Mouse (Mus musculus): ENCODE results near the gene Hist1h2ah. TPM values are rescaled to one million over a fixed set of nuclear protein-coding genes. Genes with fewer than 3 reads are reported as not detected.
A peak's percentile ranks its signal among the peaks of the same experiment; 100 is the strongest.

Gene Hist1h2ah
- polyA plus RNA-seq, 1 experiment from 2014 or later = 50.4 TPM

DNA sequence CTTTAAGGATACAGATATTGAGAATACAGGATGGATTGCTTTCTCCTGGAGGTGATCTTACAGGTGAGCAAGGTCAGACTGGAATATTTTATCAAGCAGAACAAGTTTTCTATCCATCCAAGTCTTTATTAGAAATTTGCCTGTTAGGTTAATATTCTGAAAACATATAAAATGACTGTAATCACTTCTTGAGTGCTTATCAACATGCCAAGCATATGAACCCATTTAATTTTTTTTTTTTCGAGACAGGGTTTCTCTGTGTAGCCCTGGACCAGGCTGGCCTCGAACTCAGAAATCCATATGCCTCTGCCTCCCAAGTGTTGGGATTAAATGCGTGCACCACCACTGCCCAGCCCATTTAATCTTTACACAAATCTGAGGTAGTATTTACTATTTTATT, 1.6 kb upstream of the Hist1h2ah start:
- Histone ChIP-seq H3K9ac (replicated peaks) (peak overlapping the region; percentile 65), H3K4me3 (replicated peaks) (peak overlapping the region; percentile 41), H3K27me3 (no peaks in the 10 kb centered on the region), H3K27ac (peak overlapping the region; percentile 93), H3K4me2 (peak overlapping the region; percentile 69), H3K36me3 (no peaks in the 10 kb centered on the region), H3K9me3 (no peaks in the 10 kb centered on the region), H3K4me1 (replicated peaks) (peaks cover 32% of the 10 kb centered on the region)
- 71% methylated on average over 3 of the region's 3 CpGs for WGBS
- no peak for ATAC-seq (ENCODE audit: insufficient number of reproducible peaks, insufficient read depth, low FRiP score, low TSS enrichment, low read depth)

DNA sequence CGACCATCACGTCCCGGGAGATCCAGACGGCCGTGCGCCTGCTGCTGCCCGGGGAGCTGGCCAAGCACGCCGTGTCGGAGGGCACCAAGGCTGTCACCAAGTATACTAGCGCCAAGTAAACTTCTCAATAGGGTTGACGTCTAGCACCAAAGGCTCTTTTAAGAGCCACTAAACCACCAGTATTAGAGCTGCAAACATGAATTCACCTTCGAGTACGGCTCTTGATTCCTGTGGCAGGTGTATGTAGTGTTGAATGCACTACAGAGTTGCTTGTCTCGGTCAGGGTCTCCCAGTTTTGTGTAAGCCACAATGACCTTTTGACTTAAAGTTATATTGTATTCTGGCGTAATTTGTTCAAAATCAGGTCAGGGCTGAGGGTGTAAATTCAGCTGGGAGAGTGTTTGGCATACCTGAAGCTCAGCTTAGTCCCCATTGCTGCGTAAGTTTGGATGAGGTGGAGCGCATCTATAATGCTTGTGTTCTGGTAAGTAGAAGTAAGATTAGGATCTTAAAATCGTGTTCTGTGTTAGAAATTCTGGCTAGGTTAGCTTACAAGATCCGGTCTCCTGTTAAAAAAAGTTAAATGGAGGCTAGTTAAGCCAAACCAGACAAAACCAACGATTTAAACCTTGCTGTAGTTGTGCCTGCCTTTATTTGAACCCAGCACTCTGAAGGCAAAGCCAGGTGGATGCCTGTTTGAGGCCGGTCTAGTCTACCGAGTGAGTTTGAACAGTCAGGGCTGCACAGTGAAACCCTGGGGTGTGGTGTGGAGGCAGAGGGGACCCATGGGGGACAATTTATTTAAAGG, 985 bp upstream of the Hist1h2ah start:
- H3K27me3 ChIP-seq = no peaks in the 10 kb centered on the region
- H3K4me3 ChIP-seq (replicated peaks) = peak overlapping the region; percentile 41
- ATAC-seq (ENCODE audit: insufficient number of reproducible peaks, insufficient read depth, low FRiP score, low TSS enrichment, low read depth) = no peak
- H3K36me3 ChIP-seq = no peaks in the 10 kb centered on the region
- H3K4me1 ChIP-seq (replicated peaks) = peaks cover 31% of the 10 kb centered on the region
- WGBS = 3% methylated on average over 22 of the region's 23 CpGs
- no peaks in the 10 kb centered on the region for H3K9me3 ChIP-seq
- peak overlapping the region; percentile 69 for H3K4me2 ChIP-seq
- H3K9ac ChIP-seq (replicated peaks) = peak overlapping the region; percentile 65
- peak overlapping the region; percentile 93 for H3K27ac ChIP-seq

DNA sequence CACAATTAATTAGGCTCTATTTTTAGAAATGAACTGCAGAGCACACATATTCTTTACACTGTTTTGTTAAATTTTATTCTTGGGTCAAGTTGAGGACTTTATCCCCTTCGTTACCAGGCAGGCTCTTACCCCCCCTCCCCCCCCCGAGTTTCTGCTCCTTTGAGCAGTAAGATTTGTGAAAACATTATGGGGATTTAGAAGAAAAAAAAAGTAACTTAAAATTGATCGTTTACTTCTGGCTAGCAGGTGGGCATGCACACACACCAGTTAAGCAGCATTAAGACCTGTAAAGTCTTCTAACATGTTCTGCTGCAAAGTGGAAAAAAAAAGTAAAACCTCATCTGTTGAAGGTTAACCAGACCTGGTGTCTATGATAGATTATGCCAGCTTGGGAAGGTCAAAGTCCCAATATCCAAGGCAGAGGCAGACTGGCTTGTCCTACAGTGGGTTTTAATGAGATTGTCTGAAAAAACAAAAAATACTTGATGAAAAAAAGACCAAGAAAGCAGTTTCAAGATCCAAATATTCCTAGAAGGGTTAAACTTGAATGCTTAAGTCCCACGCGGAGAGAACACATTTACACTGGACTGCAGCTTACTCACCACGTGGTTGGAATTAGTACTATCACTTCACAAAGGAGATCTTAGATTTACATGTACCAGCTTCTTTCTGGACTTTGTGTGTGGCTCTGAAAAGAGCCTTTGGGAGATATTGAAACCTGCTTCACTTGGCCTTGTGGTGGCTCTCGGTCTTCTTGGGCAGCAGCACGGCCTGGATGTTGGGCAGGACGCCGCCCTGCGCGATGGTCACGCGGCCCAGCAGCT, 713 bp downstream of the Hist1h2ah start:
- ATAC-seq (ENCODE audit: insufficient number of reproducible peaks, insufficient read depth, low FRiP score, low TSS enrichment, low read depth) = peak; percentile 1; the same call in 1 of the 2 replicates
- Histone ChIP-seq H3K36me3 (no peaks in the 10 kb centered on the region), H3K4me1 (replicated peaks) (peaks cover 20% of the 10 kb centered on the region), H3K27me3 (no peaks in the 10 kb centered on the region), H3K4me3 (replicated peaks) (peak overlapping the region; percentile 45), H3K9ac (replicated peaks) (peak overlapping the region; percentile 75), H3K4me2 (peak overlapping the region; percentile 69), H3K27ac (peak overlapping the region; percentile 94), H3K9me3 (no peaks in the 10 kb centered on the region)
- under 1% methylated on average over 14 of the region's 14 CpGs for WGBS

DNA sequence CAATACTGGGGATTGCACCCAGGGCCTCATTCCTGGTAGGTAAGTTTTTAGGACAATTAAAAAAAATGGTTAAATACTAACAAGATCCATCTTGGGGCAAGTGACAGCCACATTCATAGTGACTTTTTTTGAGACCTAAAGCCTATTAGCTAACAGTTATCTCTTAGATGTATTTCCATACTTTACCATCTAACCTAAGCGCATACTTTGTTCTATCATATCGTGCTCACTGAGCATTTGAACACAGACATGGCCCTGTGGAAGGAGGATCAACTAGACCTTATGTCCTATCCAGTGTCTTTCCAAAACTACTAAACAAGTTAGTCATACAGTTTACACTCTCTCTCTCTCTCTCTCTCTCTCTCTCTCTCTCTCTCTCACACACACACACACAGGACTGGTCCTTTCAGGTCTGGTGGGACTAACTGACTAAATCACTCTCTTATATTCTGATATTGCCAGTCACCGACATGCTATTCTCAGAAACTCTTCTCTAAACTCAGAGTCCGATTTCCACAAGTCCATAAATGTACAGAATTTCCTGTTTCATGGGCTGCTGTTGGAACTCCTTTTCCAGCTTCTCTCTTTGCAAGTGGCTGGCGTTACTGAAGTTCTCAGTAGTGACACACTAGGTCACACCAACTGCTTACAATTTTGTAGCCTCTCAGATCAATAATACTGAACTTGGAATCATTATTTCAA, 1.5 kb downstream of the Hist1h2ah start:
- peak overlapping the region; percentile 69 for H3K4me2 ChIP-seq
- peaks cover 20% of the 10 kb centered on the region for H3K4me1 ChIP-seq (replicated peaks)
- H3K9ac ChIP-seq (replicated peaks) = peak overlapping the region; percentile 75
- peak overlapping the region; percentile 45 for H3K4me3 ChIP-seq (replicated peaks)
- 54% methylated on average over 5 of the region's 5 CpGs for WGBS
- H3K9me3 ChIP-seq = no peaks in the 10 kb centered on the region
- ATAC-seq (ENCODE audit: insufficient number of reproducible peaks, insufficient read depth, low FRiP score, low TSS enrichment, low read depth) = no peak
- H3K27me3 ChIP-seq = no peaks in the 10 kb centered on the region
- no peaks in the 10 kb centered on the region for H3K36me3 ChIP-seq
- peak overlapping the region; percentile 94; the same call in 1 of the 2 replicates for H3K27ac ChIP-seq

DNA sequence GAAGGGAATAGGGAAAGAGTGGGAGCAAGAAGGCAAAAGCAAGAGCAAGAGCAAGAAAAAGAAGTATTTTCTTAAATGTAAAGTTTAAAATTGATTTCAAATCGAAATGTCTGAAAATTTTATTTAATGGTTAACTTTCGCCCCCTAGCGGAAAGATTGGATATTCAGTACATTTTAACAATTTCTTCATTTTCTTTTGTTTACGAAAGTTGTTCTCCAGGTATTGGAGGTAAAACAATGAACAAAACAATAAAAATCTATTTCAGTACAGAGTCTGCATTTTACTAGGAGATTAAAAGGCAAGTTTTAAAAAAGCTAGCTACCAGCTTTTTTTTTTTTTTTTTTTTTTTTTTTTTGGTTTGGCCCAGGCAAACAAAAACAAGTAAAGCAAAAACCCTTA, 4.9 kb downstream of the Hist1h2ah start:
- 13% methylated on average over 4 of the region's 4 CpGs for whole genome bisulfite sequencing
- Histone ChIP-seq H3K36me3 (no peaks in the 10 kb centered on the region), H3K4me2 (no peak overlapping the region; the same call in 1 of the 2 replicates), H3K4me3 (replicated peaks) (no peak overlapping the region), H3K4me1 (replicated peaks) (peaks cover 13% of the 10 kb centered on the region), H3K9ac (replicated peaks) (no peak overlapping the region), H3K27ac (no peak overlapping the region), H3K27me3 (no peaks in the 10 kb centered on the region), H3K9me3 (no peaks in the 10 kb centered on the region)
- no peak for ATAC-seq (ENCODE audit: insufficient number of reproducible peaks, insufficient read depth, low FRiP score, low TSS enrichment, low read depth)

DNA sequence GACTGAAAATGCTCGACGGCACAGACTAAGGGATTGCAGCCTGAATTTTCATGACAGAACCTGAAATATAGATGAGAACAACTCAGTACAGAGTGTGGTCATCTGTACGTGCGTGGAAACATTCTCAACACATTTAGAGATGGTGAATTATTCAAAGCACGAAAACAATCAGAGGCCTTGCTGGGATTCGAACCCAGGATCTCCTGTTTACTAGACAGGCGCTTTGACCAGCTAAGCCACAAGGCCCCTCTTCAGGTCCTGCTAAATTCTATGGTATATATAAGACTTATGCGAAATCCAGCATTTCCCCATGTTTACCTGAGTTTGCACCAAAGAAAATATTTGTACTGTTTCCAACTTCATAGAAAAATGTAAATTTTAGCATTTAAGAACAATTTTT, 5.4 kb downstream of the Hist1h2ah start:
- H3K4me2 ChIP-seq = 0 out of 2 replicates have a peak overlapping the region, but pooled peaks have one; percentile 60
- no peaks in the 10 kb centered on the region for H3K27me3 ChIP-seq
- H3K4me3 ChIP-seq (replicated peaks) = no peak overlapping the region
- peaks cover 12% of the 10 kb centered on the region for H3K4me1 ChIP-seq (replicated peaks)
- no peak for ATAC-seq (ENCODE audit: insufficient number of reproducible peaks, insufficient read depth, low FRiP score, low TSS enrichment, low read depth)
- no peak overlapping the region for H3K27ac ChIP-seq
- no peaks in the 10 kb centered on the region for H3K9me3 ChIP-seq
- 37% methylated on average over 8 of the region's 8 CpGs for WGBS
- H3K36me3 ChIP-seq = no peaks in the 10 kb centered on the region
- no peak overlapping the region for H3K9ac ChIP-seq (replicated peaks)

DNA sequence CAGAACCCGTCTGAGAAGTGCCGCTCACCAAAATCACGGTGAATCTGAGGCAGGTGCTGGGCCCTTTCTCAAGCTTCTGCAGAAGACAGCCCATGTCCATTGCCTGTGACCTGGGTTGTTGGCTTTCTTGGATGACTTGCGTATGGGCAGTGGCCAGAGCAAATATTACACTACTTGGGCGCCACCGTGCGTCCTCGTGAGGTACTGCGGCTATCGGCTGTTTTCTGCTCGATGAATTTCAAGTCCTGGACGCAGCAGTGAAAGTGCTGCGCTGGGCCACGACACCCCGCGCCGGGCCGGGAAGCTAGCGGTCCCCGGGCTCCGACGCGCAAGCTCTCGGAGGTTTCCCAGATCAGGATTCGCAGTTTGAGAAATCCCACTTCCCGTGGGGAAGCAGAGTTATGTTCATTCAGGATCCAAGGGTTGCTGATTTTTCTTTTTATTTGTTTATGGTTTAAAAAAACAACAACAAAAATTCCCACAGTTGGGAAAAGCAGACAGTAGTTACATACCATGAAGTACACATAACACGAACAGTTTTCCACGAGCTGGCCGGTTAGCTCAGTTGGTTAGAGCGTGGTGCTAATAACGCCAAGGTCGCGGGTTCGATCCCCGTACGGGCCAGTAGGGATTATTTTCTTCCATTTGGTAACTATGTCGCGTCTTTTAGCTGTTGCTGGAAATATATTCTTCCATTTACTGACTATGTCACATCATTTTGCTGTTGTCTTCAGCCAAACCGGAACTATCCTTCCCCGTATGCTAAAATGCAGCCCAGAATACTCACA, 6.5 kb downstream of the Hist1h2ah start:
- under 1% methylated on average over 40 of the region's 40 CpGs for WGBS
- peaks cover 2% of the 10 kb centered on the region; the same call in 1 of the 2 replicates for H3K4me1 ChIP-seq (replicated peaks)
- H3K27me3 ChIP-seq = no peaks in the 10 kb centered on the region
- peak overlapping the region; percentile 47 for H3K4me3 ChIP-seq (replicated peaks)
- H3K4me2 ChIP-seq = peak overlapping the region; percentile 60
- peak overlapping the region; percentile 86 for H3K27ac ChIP-seq
- peak; percentile 71 for ATAC-seq (ENCODE audit: insufficient number of reproducible peaks, insufficient read depth, low FRiP score, low TSS enrichment, low read depth)
- peak overlapping the region; percentile 63 for H3K9ac ChIP-seq (replicated peaks)
- H3K36me3 ChIP-seq = no peaks in the 10 kb centered on the region
- no peaks in the 10 kb centered on the region for H3K9me3 ChIP-seq

DNA sequence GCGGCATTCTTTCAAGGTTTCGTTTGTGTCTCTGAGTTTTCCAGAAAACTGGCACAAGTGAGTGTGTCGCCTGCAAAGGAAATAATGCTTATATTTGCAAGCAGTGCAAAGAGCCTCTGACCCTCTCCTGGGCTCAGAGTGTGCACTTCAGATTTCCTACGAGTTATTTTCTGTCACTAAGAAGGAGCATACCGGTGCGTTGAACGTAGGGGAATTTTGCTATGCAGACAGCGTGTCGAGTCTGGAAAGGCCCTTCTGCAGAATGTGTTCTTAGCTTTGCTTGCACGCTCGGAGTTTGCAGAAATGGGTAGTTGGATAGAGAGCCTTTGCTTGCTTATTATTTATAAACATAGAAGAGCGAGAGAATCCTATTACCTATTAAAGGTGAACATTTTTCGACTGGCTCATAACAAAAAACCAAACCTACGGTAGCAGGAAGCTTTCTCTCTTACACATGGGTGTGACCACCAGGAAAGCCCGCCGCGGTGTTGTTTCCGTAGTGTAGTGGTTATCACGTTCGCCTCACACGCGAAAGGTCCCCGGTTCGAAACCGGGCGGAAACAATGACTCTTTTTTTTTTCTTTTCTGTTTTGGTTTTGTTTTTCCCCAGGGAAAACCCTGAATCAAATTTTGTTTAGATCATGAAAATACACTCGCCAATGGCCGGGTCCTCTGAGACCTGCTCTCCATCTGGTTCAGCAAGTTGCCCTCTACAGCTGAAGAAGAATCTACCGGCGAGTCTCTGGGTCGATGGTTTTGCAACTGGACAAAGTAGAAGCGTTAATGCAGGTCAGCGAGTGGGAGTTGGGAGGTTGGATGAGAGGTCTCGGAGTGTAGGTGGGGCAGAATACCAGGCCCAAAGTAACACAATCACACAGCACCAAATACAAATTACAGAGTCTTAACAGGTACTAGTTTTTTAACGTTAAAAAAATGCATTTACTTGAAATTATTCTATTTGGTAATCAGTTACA, 9.0 kb downstream of the Hist1h2ah start:
- H3K9me3 ChIP-seq = no peaks in the 10 kb centered on the region
- no peaks in the 10 kb centered on the region for H3K4me1 ChIP-seq (replicated peaks)
- H3K4me3 ChIP-seq (replicated peaks) = peak overlapping the region; percentile 48
- peak overlapping the region; percentile 63 for H3K4me2 ChIP-seq
- no peak overlapping the region for H3K27ac ChIP-seq
- H3K27me3 ChIP-seq = no peaks in the 10 kb centered on the region
- WGBS = 2% methylated on average over 35 of the region's 35 CpGs
- no peaks in the 10 kb centered on the region for H3K36me3 ChIP-seq
- no peak for ATAC-seq (ENCODE audit: insufficient number of reproducible peaks, insufficient read depth, low FRiP score, low TSS enrichment, low read depth)
- H3K9ac ChIP-seq (replicated peaks) = peak overlapping the region; percentile 47; the same call in 1 of the 2 replicates

DNA sequence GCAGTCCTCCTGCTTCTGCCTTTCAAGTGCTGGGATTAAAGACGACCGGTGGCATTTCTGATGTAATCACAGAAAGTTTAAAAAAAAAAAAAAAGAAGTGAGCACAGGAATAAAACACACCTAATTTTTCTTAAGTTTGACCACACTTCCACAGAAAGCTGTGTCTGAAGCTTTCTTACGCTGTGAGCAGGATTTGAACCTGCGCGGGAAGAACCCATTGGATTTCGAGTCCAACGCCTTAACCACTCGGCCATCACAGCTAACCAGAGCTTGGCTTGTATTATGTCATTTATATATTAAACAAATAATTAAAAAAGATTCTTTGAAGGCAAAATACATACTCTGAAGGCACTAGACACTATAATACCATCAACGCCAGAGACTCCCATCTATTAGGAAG, 13.1 kb downstream of the Hist1h2ah start:
- peak overlapping the region; percentile 28; the same call in 1 of the 2 replicates for H3K9ac ChIP-seq (replicated peaks)

More for the DNA sequence above, 13.1 kb downstream of the Hist1h2ah start:
- under 1% methylated on average over 9 of the region's 9 CpGs for WGBS
- no peaks in the 10 kb centered on the region for H3K36me3 ChIP-seq
- H3K4me2 ChIP-seq = peak overlapping the region; percentile 64
- H3K27me3 ChIP-seq = peaks cover 31% of the 10 kb centered on the region
- no peaks in the 10 kb centered on the region for H3K9me3 ChIP-seq
- 0 out of 2 replicates have a peak, but pooled peaks have one; percentile 26 for ATAC-seq (ENCODE audit: insufficient number of reproducible peaks, insufficient read depth, low FRiP score, low TSS enrichment, low read depth)
- H3K27ac ChIP-seq = no peak overlapping the region
- peaks cover 7% of the 10 kb centered on the region; the same call in 1 of the 2 replicates for H3K4me1 ChIP-seq (replicated peaks)
- peak overlapping the region; percentile 42 for H3K4me3 ChIP-seq (replicated peaks)

Data from limb, embryonic 12.5 days (tissue).